Mouse (Mus musculus) gastrocnemius, adult 2 months (tissue): ENCODE results near the gene Sars. TPM values are rescaled to one million over a fixed set of nuclear protein-coding genes. Genes with fewer than 3 reads are reported as not detected.
A peak's percentile ranks its signal among the peaks of the same experiment; 100 is the strongest.

Experiments
- DNase-seq: peaks from one replicate; pipeline ENCODE4 v3.0.0; 2022
- H3K27ac ChIP-seq: fragments of 200-600 bp; 2 replicates; pipeline ENCODE4 v1.8.1; 2022; ENCODE audit warnings: mild to moderate bottlenecking
- H3K4me3 ChIP-seq: fragments of 200-600 bp; 2 replicates; pipeline ENCODE4 v1.8.1; 2022; ENCODE audit warnings: mild to moderate bottlenecking, moderate library complexity
- CTCF ChIP-seq: fragments of 200-600 bp; IDR thresholded peaks from 2 replicates; pipeline ENCODE4 v1.8.1; 2022; ENCODE audit warnings: antibody characterized with exemption, mild to moderate bottlenecking, moderate library complexity
- intact Hi-C: fragments of 180-260 bp; cut with DNase I; formaldehyde crosslinking; loops from one replicate; pipeline ENCODE4 v1.15.1; 2025
- total RNA-seq, 2 experiments: library from RNA; stranded (reverse); gene quantifications; 2 replicates each; pipeline ENCODE4 v1.2.3; 2021

The Sars gene
- total RNA-seq, 2 experiments from 2014 or later, result 116 to 135 TPM

DNA sequence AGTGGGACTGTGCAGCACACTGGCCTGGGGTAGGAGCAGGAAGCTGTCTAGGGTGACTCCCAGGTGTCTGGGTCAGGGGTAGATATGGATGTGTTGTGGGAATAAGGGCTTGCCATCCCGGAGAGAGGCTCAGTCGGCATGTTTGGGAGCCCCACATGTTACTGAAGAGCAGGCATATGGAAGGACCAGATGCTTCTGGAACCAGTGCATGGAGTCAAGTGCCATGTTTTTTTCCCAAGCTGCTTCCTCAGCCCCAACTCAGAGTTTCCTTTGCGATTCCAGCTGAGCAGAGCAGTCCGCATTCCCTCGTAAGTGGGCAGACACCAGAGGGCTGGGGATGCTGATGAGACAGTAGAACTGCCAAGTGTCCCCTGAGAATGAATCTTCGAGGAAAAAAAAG, 22.0 kb downstream of the Sars start:
- Histone ChIP-seq H3K27ac (no peak overlapping the region), H3K4me3 (no peak overlapping the region)
- intact Hi-C loops, result no loop called here
- no peak for DNase-seq
- TF ChIP-seq CTCF, result no peak

DNA sequence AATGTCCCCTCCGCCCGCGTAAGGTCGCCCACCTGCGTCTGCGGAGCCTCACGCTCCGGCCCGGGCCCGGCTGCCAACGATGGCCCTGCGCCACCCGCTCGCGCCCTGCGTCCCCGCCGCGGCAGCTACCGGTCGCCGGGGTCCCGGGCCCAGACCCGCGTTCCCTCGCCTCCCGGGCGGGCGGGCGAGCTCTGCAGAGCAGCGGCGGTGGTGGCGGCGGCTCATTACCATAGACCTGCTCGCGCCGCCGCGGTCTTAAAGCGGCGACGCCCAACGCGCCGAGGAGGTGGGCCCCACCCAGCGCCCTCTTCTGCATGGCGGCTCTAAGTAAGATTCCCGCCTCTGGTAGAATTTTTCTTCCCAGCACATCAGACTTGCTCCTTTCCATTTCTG, 29.2 kb downstream of the Sars start:
- no peak; the same call in 1 of the 2 replicates for TF ChIP-seq CTCF
- peak overlapping the region; percentile 88 for H3K4me3 ChIP-seq
- intact Hi-C loops, result no loop called here
- DNase-seq, result peak; percentile 85
- peak overlapping the region; percentile 70 for H3K27ac ChIP-seq

GRCm38 (mm10) chr3:108414857-108415830, 29.9 kb downstream of the Sars start, which contains the start of gene Celsr2:
Celsr2 (minus strand) TSS chr3:108415552.
- H3K4me3 ChIP-seq, result peak within 1 kb of the TSS; percentile 88
- TF ChIP-seq CTCF, result no peak
- peak within 1 kb of the TSS; percentile 70 for H3K27ac ChIP-seq
- DNase-seq, result peak; percentile 60
- intact Hi-C loops, result no loop called here

- TF ChIP-seq CTCF, result no peak
- DNase-seq, result peak; percentile 26
- Histone ChIP-seq H3K27ac (no peak overlapping the region), H3K4me3 (no peak overlapping the region)
- intact Hi-C loops, result no loop called here
Measured at GRCm38 (mm10) chr3:108413634-108414360, 31.2 kb downstream of the Sars start.

DNA sequence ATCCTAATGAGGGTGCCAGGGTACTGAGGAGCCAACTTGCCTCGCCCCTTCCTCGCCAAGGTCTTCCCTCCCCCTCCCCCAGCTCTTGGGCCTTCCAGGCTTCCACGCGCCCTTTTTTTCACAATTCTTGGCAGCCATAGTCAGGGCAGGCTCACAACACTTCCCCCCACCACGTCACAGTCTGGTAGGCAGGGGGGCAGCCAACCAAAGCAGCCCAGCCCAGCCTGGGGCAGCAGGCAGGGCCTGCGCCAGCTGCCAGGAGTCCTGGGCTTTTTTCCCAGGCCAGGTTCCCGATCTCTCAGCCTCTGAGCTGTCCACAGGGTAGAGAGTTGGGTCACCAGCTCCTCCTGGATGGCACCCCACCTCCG, 33.3 kb downstream of the Sars start:
- Histone ChIP-seq H3K4me3 (no peak overlapping the region), H3K27ac (peak overlapping the region; percentile 20; the same call in 1 of the 2 replicates)
- peak; percentile 56 for DNase-seq
- intact Hi-C loops, result no loop called here
- TF ChIP-seq CTCF, result no peak

- Histone ChIP-seq H3K4me3 (no peak overlapping the region), H3K27ac (peak overlapping the region; percentile 20; the same call in 1 of the 2 replicates)
- peak; percentile 20 for DNase-seq
- no peak for TF ChIP-seq CTCF
- intact Hi-C loops, result no loop called here
Measured at GRCm38 (mm10) chr3:108411026-108411753, 33.8 kb downstream of the Sars start.

- Histone ChIP-seq H3K27ac (no peak overlapping the region), H3K4me3 (no peak overlapping the region)
- no peak for DNase-seq
- TF ChIP-seq CTCF, result no peak
- intact Hi-C loops, result no loop called here
Measured at GRCm38 (mm10) chr3:108410359-108410714, 34.7 kb downstream of the Sars start.

DNA sequence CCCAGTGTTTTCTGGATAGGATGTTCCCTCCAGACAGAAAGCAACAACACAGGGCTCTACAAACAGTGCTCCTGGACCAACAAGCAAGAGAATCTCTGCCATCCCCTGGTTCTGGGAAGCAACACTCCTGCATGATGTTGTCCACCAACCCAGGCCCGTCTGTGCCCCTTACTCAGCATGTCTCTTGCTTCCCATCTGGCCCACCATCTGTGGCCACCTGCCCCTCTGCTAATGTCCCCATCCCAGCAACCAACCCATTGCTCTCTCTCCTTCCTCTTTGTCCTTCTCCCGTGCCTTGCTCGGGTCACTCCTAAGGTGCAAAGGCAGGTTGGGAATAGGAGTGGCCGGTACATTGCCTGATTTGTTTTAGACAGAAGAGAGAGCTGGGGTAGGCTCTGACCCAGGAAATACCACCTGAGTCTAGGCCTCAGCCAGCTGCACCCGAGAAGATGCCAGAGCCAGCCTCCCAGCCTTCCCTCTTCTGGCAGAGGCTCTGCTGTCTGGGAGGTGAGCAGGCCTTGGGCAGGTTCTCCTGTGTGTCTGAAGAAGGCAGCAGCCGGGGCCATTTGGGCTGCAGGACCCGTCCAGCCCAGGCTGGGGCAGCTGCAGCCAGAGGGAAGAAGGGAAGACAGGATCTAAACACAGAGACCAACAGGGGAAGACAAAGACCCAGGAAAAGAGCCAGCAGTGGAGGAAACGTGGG, 35.2 kb downstream of the Sars start:
- intact Hi-C loops, result no loop called here
- no peak for DNase-seq
- TF ChIP-seq CTCF, result no peak
- Histone ChIP-seq H3K27ac (no peak overlapping the region), H3K4me3 (no peak overlapping the region)

DNA sequence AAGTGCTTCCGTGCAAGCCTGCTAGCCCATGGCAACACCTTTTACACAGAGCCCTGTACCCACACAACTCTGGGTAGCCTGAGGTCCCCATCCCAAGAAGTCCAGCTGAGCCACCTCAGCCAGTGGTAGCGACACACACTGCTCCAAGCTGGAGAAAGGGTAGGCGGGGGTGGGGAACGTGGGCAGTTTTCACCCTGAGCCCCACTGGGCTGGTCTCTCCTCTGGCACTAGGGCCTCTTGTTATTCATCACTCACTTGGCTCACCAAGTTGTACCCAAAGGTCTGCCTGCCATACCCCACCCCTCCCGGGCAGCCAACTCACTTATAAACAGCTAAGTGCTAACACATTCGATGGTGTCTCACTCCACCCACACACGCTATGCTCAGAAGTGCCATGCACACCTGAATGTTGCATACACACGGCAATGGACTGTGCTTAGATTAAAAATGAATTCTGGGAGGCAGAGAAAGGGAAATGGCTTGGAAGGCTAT, 36.4 kb downstream of the Sars start:
- DNase-seq, result no peak
- no peak for TF ChIP-seq CTCF
- Histone ChIP-seq H3K4me3 (no peak overlapping the region), H3K27ac (no peak overlapping the region)
- intact Hi-C loops, result no loop called here

DNA sequence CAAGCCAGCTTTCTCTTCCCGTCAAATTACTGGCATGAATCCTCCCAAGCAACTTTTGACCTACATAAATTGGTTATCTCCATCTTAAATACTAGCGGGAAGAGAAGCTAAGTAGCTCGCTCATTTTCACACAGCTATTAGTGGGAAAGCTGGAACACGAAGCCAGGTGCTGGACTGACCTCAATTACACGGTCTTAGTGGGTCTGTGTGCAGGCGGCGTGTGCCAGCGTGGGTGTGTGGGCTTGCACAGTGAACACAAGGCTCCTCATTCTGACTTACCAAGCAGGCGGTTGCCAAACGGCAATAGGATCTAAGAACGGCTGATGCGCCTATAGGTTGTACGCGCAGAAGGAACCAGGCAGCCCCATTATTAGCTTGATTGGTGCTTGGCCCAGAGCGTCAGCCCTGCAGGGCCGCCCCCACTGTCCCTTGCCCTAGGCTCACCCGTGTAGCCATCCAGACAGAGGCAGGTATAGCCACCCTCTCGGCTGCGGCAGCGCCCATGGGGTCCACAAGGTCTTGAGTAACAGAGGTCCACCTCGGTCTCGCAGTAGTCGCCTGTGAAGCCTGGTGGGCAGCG, 38.6 kb downstream of the Sars start:
- TF ChIP-seq CTCF, result no peak
- Histone ChIP-seq H3K4me3 (no peak overlapping the region), H3K27ac (no peak overlapping the region)
- intact Hi-C loops, result no loop called here
- no peak for DNase-seq

DNA sequence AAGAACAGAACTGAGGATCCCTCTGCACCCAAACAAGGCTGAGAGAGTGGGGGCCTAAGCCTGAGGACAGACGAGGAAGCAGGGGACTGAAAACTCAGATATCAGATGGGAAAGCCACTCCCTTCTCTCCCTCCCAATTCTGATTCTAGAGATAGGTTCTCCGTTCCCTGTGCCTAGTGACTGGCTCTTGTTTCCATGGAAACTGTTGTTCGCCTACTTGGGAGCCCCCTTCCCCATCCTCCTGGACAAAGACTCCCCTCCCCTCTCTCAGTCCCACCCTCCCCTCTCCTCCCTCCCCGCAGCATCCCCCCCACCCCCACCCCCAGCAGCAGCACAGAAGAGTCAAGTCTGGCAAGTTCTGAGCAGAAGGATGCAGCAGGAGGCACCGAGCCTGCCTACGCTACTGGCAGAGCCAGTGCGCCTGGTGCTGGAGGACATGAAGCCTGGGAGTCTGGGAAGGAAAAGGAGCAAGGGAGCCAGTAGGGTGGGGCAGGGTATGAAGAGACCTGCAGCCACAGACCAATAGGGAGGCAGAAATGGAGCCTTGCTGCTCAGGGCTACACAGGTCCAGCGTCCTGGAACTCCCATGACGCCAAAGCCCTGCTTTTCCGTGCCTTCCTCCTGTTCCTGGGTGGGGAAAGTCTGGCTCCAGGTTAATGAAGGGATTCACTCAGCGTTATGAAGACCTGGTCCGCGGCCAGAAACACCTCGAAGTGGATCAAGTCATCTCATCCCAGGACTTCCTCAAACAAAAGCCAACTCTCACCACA, 39.3 kb downstream of the Sars start:
- no peak for TF ChIP-seq CTCF
- H3K4me3 ChIP-seq, result no peak overlapping the region
- peak; percentile 16 for DNase-seq
- no peak overlapping the region for H3K27ac ChIP-seq
- intact Hi-C loops, result no loop called here
